Mouse (Mus musculus): ENCODE measurements at regions not wholly inside any gene's neighbourhood (a gene's known extent, or its start where the extent isn't known, plus 50 kb on each side); places are given as distances from the start of the nearest gene placed in this dataset.

DNA sequence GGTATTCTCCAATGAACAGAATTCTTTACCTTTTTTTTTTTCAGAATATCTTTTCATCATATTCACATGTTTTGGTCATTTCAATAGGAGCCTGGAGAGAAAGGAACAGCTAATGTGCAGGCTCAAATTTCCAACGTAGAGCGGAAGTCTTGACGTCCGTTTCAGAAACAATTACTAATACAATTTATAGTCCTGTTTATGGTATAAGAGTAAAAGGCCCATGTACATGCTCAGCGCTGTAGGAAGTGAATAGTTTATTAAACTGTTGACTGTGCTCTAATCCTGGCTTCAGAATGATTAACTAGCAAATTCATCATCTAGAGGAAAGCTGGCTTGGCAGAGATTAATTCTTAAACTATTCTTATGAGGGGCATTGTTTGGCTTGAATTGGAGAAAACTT is 142.1 kb downstream of the Pik3r1 start:
- no peaks in the 10 kb centered on the region for H3K9me3 ChIP-seq (ENCODE audit: control insufficient read depth, low read length)
- H3K4me1 ChIP-seq (ENCODE audit: control insufficient read depth, insufficient read depth, low read length) = no peaks in the 10 kb centered on the region; the same call in 1 of the 2 replicates
- H3K4me3 ChIP-seq (ENCODE audit: low read length) = no peak overlapping the region
- 37% methylated on average over 5 of the region's 5 CpGs for WGBS
- ATAC-seq = no peak
- no peaks in the 10 kb centered on the region for H3K27me3 ChIP-seq (replicated peaks; ENCODE audit: control insufficient read depth, insufficient read depth, low read length)
- no peak overlapping the region for H3K27ac ChIP-seq (ENCODE audit: low read length)
- no peaks in the 10 kb centered on the region for H3K36me3 ChIP-seq (ENCODE audit: control insufficient read depth, insufficient read depth, low read length)
- no peak overlapping the region for H3K9ac ChIP-seq (ENCODE audit: low read depth, low read length)
- no peak overlapping the region for H3K4me2 ChIP-seq (ENCODE audit: low read depth, low read length)

- H3K9me3 ChIP-seq (ENCODE audit: control insufficient read depth, low read length) = no peaks in the 10 kb centered on the region
- no peak overlapping the region for H3K4me2 ChIP-seq (ENCODE audit: low read depth, low read length)
- H3K4me1 ChIP-seq (ENCODE audit: control insufficient read depth, insufficient read depth, low read length) = no peaks in the 10 kb centered on the region; the same call in 1 of the 2 replicates
- ATAC-seq = no peak
- 44% methylated on average over 5 of the region's 5 CpGs for WGBS
- H3K27ac ChIP-seq (ENCODE audit: low read length) = no peak overlapping the region
- no peaks in the 10 kb centered on the region for H3K36me3 ChIP-seq (ENCODE audit: control insufficient read depth, insufficient read depth, low read length)
- no peaks in the 10 kb centered on the region for H3K27me3 ChIP-seq (replicated peaks; ENCODE audit: control insufficient read depth, insufficient read depth, low read length)
- H3K4me3 ChIP-seq (ENCODE audit: low read length) = no peak overlapping the region
- no peak overlapping the region for H3K9ac ChIP-seq (ENCODE audit: low read depth, low read length)
Observed at GRCm38 (mm10) chr13:101624179-101624581, 143.8 kb downstream of the Pik3r1 start.

DNA sequence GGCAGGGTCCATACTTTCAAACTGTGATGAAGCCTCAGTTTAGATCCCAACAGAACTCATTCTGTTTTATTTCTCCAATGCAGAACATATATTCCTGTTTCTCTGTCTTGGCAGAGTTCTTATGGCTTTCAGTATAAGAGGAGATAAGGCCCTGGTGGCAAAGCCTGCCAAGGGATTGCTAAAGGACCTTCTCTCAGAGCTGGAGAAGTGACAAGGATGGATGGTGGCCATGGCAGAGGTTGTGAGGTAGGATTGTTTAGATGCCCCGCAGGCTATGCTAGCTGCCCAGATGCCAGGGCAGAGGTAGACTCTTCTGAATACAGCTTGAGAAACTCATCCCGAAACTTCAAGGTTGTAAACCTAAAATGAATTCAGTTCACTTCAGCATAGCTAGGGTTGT is 145.4 kb downstream of the Pik3r1 start:
- Histone ChIP-seq H3K27me3 (replicated peaks; ENCODE audit: control insufficient read depth, insufficient read depth, low read length) (no peaks in the 10 kb centered on the region), H3K4me2 (ENCODE audit: low read depth, low read length) (no peak overlapping the region), H3K4me1 (ENCODE audit: control insufficient read depth, insufficient read depth, low read length) (no peaks in the 10 kb centered on the region; the same call in 1 of the 2 replicates), H3K9me3 (ENCODE audit: control insufficient read depth, low read length) (no peaks in the 10 kb centered on the region), H3K4me3 (ENCODE audit: low read length) (no peak overlapping the region), H3K9ac (ENCODE audit: low read depth, low read length) (no peak overlapping the region), H3K36me3 (ENCODE audit: control insufficient read depth, insufficient read depth, low read length) (no peaks in the 10 kb centered on the region), H3K27ac (ENCODE audit: low read length) (no peak overlapping the region)
- no peak for ATAC-seq
- 98% methylated on average over 2 of the region's 2 CpGs for WGBS

DNA sequence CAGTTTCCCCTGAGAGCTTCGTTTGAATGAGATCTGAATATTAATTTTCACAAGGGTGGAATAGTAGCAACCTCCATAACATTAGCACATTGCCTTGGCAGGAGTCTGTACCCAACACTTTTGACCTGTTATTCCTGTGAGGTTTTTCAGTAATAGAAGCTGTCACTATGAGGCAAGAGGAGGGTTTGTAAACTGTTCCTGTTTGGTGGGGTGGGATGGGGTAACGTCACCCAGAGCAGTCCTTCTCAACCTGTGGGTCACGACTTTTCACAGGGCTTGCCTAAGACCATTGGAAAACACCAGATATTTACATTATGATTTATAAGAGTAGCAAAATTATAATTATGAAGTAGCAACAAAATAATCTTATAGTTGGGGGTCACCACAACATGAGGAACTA is 147.4 kb downstream of the Pik3r1 start:
- Histone ChIP-seq H3K9me3 (ENCODE audit: control insufficient read depth, low read length) (no peaks in the 10 kb centered on the region), H3K27ac (ENCODE audit: low read length) (no peak overlapping the region), H3K4me2 (ENCODE audit: low read depth, low read length) (no peak overlapping the region), H3K4me3 (ENCODE audit: low read length) (no peak overlapping the region), H3K4me1 (ENCODE audit: control insufficient read depth, insufficient read depth, low read length) (no peaks in the 10 kb centered on the region; the same call in 1 of the 2 replicates), H3K36me3 (ENCODE audit: control insufficient read depth, insufficient read depth, low read length) (no peaks in the 10 kb centered on the region), H3K27me3 (replicated peaks; ENCODE audit: control insufficient read depth, insufficient read depth, low read length) (no peaks in the 10 kb centered on the region), H3K9ac (ENCODE audit: low read depth, low read length) (no peak overlapping the region)
- ATAC-seq = no peak
- 77% methylated on average over 3 of the region's 3 CpGs for WGBS

- H3K4me3 ChIP-seq (ENCODE audit: low read length) = no peak overlapping the region
- H3K27ac ChIP-seq (ENCODE audit: low read length) = no peak overlapping the region
- no peaks in the 10 kb centered on the region for H3K36me3 ChIP-seq (ENCODE audit: control insufficient read depth, insufficient read depth, low read length)
- ATAC-seq = no peak
- H3K4me2 ChIP-seq (ENCODE audit: low read depth, low read length) = no peak overlapping the region
- H3K9me3 ChIP-seq (ENCODE audit: control insufficient read depth, low read length) = no peaks in the 10 kb centered on the region
- no peaks in the 10 kb centered on the region for H3K27me3 ChIP-seq (replicated peaks; ENCODE audit: control insufficient read depth, insufficient read depth, low read length)
- no peaks in the 10 kb centered on the region for H3K4me1 ChIP-seq (ENCODE audit: control insufficient read depth, insufficient read depth, low read length)
- WGBS = 84% methylated on average over 1 of the region's 1 CpGs
- no peak overlapping the region for H3K9ac ChIP-seq (ENCODE audit: low read depth, low read length)
Observed at GRCm38 (mm10) chr13:101619154-101619553, 148.9 kb downstream of the Pik3r1 start.

- H3K4me3 ChIP-seq (ENCODE audit: low read length) = no peak overlapping the region
Observed at GRCm38 (mm10) chr13:101612786-101613185, 155.2 kb downstream of the Pik3r1 start.

GRCm38 (mm10) chr13:101611725-101612124 is 156.3 kb downstream of the Pik3r1 start:
- Histone ChIP-seq H3K9me3 (ENCODE audit: control insufficient read depth, low read length) (no peaks in the 10 kb centered on the region), H3K27me3 (replicated peaks; ENCODE audit: control insufficient read depth, insufficient read depth, low read length) (no peaks in the 10 kb centered on the region), H3K27ac (ENCODE audit: low read length) (no peak overlapping the region), H3K4me1 (ENCODE audit: control insufficient read depth, insufficient read depth, low read length) (no peaks in the 10 kb centered on the region), H3K9ac (ENCODE audit: low read depth, low read length) (no peak overlapping the region), H3K36me3 (ENCODE audit: control insufficient read depth, insufficient read depth, low read length) (no peaks in the 10 kb centered on the region), H3K4me2 (ENCODE audit: low read depth, low read length) (no peak overlapping the region), H3K4me3 (ENCODE audit: low read length) (no peak overlapping the region)
- ATAC-seq = peak; percentile 90
- 90% methylated on average over 6 of the region's 6 CpGs for WGBS

More at GRCm38 (mm10) chr13:101612786-101613185, 155.2 kb downstream of the Pik3r1 start:
- no peaks in the 10 kb centered on the region for H3K4me1 ChIP-seq (ENCODE audit: control insufficient read depth, insufficient read depth, low read length)
- no peak for ATAC-seq
- H3K27me3 ChIP-seq (replicated peaks; ENCODE audit: control insufficient read depth, insufficient read depth, low read length) = no peaks in the 10 kb centered on the region
- no peak overlapping the region for H3K4me2 ChIP-seq (ENCODE audit: low read depth, low read length)
- H3K27ac ChIP-seq (ENCODE audit: low read length) = no peak overlapping the region
- no peaks in the 10 kb centered on the region for H3K9me3 ChIP-seq (ENCODE audit: control insufficient read depth, low read length)
- WGBS = 80% methylated on average over 2 of the region's 2 CpGs
- H3K36me3 ChIP-seq (ENCODE audit: control insufficient read depth, insufficient read depth, low read length) = no peaks in the 10 kb centered on the region
- no peak overlapping the region for H3K9ac ChIP-seq (ENCODE audit: low read depth, low read length)

GRCm38 (mm10) chr13:101606184-101606730 is 161.8 kb downstream of the Pik3r1 start:
- WGBS = 79% methylated on average over 1 of the region's 1 CpGs
- Histone ChIP-seq H3K4me2 (ENCODE audit: low read depth, low read length) (no peak overlapping the region), H3K9me3 (ENCODE audit: control insufficient read depth, low read length) (no peaks in the 10 kb centered on the region), H3K9ac (ENCODE audit: low read depth, low read length) (no peak overlapping the region), H3K4me1 (ENCODE audit: control insufficient read depth, insufficient read depth, low read length) (no peaks in the 10 kb centered on the region), H3K36me3 (ENCODE audit: control insufficient read depth, insufficient read depth, low read length) (no peaks in the 10 kb centered on the region), H3K4me3 (ENCODE audit: low read length) (no peak overlapping the region), H3K27ac (ENCODE audit: low read length) (no peak overlapping the region), H3K27me3 (replicated peaks; ENCODE audit: control insufficient read depth, insufficient read depth, low read length) (no peaks in the 10 kb centered on the region)
- ATAC-seq = no peak

DNA sequence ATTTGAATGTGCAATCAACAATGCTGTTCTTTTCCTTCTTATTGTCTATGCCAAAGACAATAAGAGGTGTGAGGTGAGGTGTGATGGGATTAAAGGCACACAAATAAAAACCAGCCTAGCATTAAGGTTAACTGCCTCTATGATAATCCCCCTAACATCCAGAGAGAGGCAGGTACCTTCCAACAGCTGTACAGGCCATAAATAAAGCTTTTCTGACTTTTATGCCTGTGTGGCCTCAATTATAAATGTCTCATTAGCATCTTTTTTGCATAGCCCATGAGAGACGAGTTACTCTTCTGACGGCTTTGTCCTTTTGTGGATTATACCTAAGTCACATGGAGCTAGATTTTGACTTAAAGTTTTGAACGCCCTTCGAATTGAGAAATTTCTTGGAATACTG is 162.3 kb downstream of the Pik3r1 start:
- WGBS = 80% methylated on average over 4 of the region's 4 CpGs
- Histone ChIP-seq H3K9ac (ENCODE audit: low read depth, low read length) (no peak overlapping the region), H3K4me2 (ENCODE audit: low read depth, low read length) (no peak overlapping the region), H3K9me3 (ENCODE audit: control insufficient read depth, low read length) (no peaks in the 10 kb centered on the region), H3K4me3 (ENCODE audit: low read length) (no peak overlapping the region), H3K27me3 (replicated peaks; ENCODE audit: control insufficient read depth, insufficient read depth, low read length) (no peaks in the 10 kb centered on the region), H3K27ac (ENCODE audit: low read length) (no peak overlapping the region), H3K36me3 (ENCODE audit: control insufficient read depth, insufficient read depth, low read length) (no peaks in the 10 kb centered on the region), H3K4me1 (ENCODE audit: control insufficient read depth, insufficient read depth, low read length) (no peaks in the 10 kb centered on the region)
- no peak for ATAC-seq

- H3K9ac ChIP-seq (ENCODE audit: low read depth, low read length) = no peak overlapping the region
- H3K9me3 ChIP-seq (ENCODE audit: control insufficient read depth, low read length) = no peaks in the 10 kb centered on the region
- H3K4me1 ChIP-seq (ENCODE audit: control insufficient read depth, insufficient read depth, low read length) = no peaks in the 10 kb centered on the region
- no peaks in the 10 kb centered on the region for H3K27me3 ChIP-seq (replicated peaks; ENCODE audit: control insufficient read depth, insufficient read depth, low read length)
- H3K36me3 ChIP-seq (ENCODE audit: control insufficient read depth, insufficient read depth, low read length) = no peaks in the 10 kb centered on the region
- ATAC-seq = no peak
- H3K27ac ChIP-seq (ENCODE audit: low read length) = no peak overlapping the region
- WGBS = 72% methylated on average over 4 of the region's 4 CpGs
- H3K4me3 ChIP-seq (ENCODE audit: low read length) = no peak overlapping the region
- no peak overlapping the region for H3K4me2 ChIP-seq (ENCODE audit: low read depth, low read length)
Observed at GRCm38 (mm10) chr13:101605051-101605450, 163.0 kb downstream of the Pik3r1 start.

Data from intestine, embryonic 16.5 days (tissue).